Mouse (Mus musculus): ENCODE measurements at regions not wholly inside any gene's neighbourhood (a gene's known extent, or its start where the extent isn't known, plus 50 kb on each side); places are given as distances from the start of the nearest gene placed in this dataset.

- no peak for ATAC-seq
- no peaks in the 10 kb centered on the region for H3K27me3 ChIP-seq
These were observed 74.8 kb upstream of the Akirin2 start for GRCm38 (mm10) chr4:34475792-34476448.

GRCm38 (mm10) chr4:34484273-34484672 is 66.5 kb upstream of the Akirin2 start:
- H3K9me3 ChIP-seq: no peaks in the 10 kb centered on the region
- H3K4me3 ChIP-seq (replicated peaks): no peak overlapping the region
- no peak for ATAC-seq
- H3K4me2 ChIP-seq (replicated peaks): no peak overlapping the region
- H3K36me3 ChIP-seq: no peaks in the 10 kb centered on the region
- no peaks in the 10 kb centered on the region for H3K4me1 ChIP-seq (replicated peaks)
- WGBS: 74% methylated on average over 1 of the region's 1 CpGs
- no peak overlapping the region for H3K9ac ChIP-seq (replicated peaks)
- H3K27ac ChIP-seq: no peak overlapping the region
- H3K27me3 ChIP-seq: no peaks in the 10 kb centered on the region

More at GRCm38 (mm10) chr4:34475792-34476448, 74.8 kb upstream of the Akirin2 start:
- Histone ChIP-seq H3K9ac (replicated peaks) (no peak overlapping the region), H3K4me1 (replicated peaks) (no peaks in the 10 kb centered on the region), H3K4me3 (replicated peaks) (no peak overlapping the region), H3K36me3 (no peaks in the 10 kb centered on the region), H3K4me2 (replicated peaks) (no peak overlapping the region), H3K9me3 (no peaks in the 10 kb centered on the region), H3K27ac (no peak overlapping the region)
- 93% methylated on average over 5 of the region's 5 CpGs for WGBS

- no peak overlapping the region for H3K4me2 ChIP-seq (replicated peaks)
- 84% methylated on average over 17 of the region's 17 CpGs for WGBS
- H3K4me1 ChIP-seq (replicated peaks): no peaks in the 10 kb centered on the region
- H3K4me3 ChIP-seq (replicated peaks): no peak overlapping the region
- no peak overlapping the region for H3K9ac ChIP-seq (replicated peaks)
- no peaks in the 10 kb centered on the region for H3K9me3 ChIP-seq
- no peaks in the 10 kb centered on the region for H3K27me3 ChIP-seq
- H3K27ac ChIP-seq: no peak overlapping the region
- no peaks in the 10 kb centered on the region for H3K36me3 ChIP-seq
- no peak for ATAC-seq
These were observed 65.2 kb upstream of the Akirin2 start for GRCm38 (mm10) chr4:34485574-34485973.

GRCm38 (mm10) chr4:34494961-34495723 is 55.6 kb upstream of the Akirin2 start:
- H3K36me3 ChIP-seq: no peaks in the 10 kb centered on the region
- no peaks in the 10 kb centered on the region for H3K9me3 ChIP-seq
- H3K27me3 ChIP-seq: no peaks in the 10 kb centered on the region
- H3K4me1 ChIP-seq (replicated peaks): no peaks in the 10 kb centered on the region
- no peak overlapping the region for H3K27ac ChIP-seq
- no peak overlapping the region for H3K4me2 ChIP-seq (replicated peaks)
- no peak overlapping the region for H3K9ac ChIP-seq (replicated peaks)
- ATAC-seq: no peak
- WGBS: 90% methylated on average over 10 of the region's 10 CpGs
- no peak overlapping the region for H3K4me3 ChIP-seq (replicated peaks)

- no peak overlapping the region for H3K4me2 ChIP-seq (replicated peaks)
- ATAC-seq: no peak
- H3K4me3 ChIP-seq (replicated peaks): no peak overlapping the region
- H3K9ac ChIP-seq (replicated peaks): no peak overlapping the region
- H3K36me3 ChIP-seq: no peaks in the 10 kb centered on the region
- H3K4me1 ChIP-seq (replicated peaks): no peaks in the 10 kb centered on the region
- H3K27me3 ChIP-seq: no peaks in the 10 kb centered on the region
- 91% methylated on average over 9 of the region's 9 CpGs for WGBS
- no peak overlapping the region for H3K27ac ChIP-seq
- no peaks in the 10 kb centered on the region for H3K9me3 ChIP-seq
These were observed 52.4 kb upstream of the Akirin2 start for GRCm38 (mm10) chr4:34498325-34498724.

DNA sequence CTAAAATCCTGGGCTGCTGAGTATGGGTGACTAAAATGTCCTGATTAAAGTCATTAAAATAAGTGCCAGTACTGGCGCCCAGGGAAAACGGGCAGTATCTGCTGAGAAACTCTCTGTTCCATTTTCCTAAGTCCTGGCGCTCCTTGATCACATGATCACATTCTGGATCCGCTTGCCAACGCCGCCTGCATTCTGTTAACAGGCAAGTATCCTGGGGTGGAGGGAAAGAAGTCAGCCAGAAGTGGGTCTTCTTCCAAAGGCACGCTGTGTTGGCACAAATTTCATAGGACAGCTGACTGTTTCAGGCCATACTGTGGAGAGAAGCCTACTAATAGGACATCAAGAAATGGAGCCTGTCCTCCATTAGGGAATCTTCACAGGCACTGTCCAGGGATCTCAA is 52.0 kb upstream of the Akirin2 start:
- H3K4me2 ChIP-seq (replicated peaks): no peak overlapping the region
- no peak overlapping the region for H3K9ac ChIP-seq (replicated peaks)
- ATAC-seq: no peak
- no peaks in the 10 kb centered on the region for H3K36me3 ChIP-seq
- H3K9me3 ChIP-seq: no peaks in the 10 kb centered on the region
- H3K4me3 ChIP-seq (replicated peaks): no peak overlapping the region
- no peaks in the 10 kb centered on the region for H3K27me3 ChIP-seq
- H3K27ac ChIP-seq: no peak overlapping the region
- no peaks in the 10 kb centered on the region for H3K4me1 ChIP-seq (replicated peaks)
- WGBS: 94% methylated on average over 7 of the region's 7 CpGs

- H3K4me1 ChIP-seq (replicated peaks): no peaks in the 10 kb centered on the region
- 90% methylated on average over 3 of the region's 3 CpGs for WGBS
- no peaks in the 10 kb centered on the region for H3K27me3 ChIP-seq
- H3K9me3 ChIP-seq: no peaks in the 10 kb centered on the region
- no peaks in the 10 kb centered on the region for H3K36me3 ChIP-seq
- ATAC-seq: no peak
- H3K9ac ChIP-seq (replicated peaks): no peak overlapping the region
- no peak overlapping the region for H3K27ac ChIP-seq
- H3K4me2 ChIP-seq (replicated peaks): no peak overlapping the region
- H3K4me3 ChIP-seq (replicated peaks): no peak overlapping the region
These were observed 51.0 kb upstream of the Akirin2 start for GRCm38 (mm10) chr4:34499731-34500130.
